Mouse (Mus musculus) macrophage (primary cell): Measurements from ENCODE around the gene Prkcz. TPM values are rescaled to one million over a fixed set of nuclear protein-coding genes. Genes with fewer than 3 reads are reported as not detected.

Source experiments
- H3K27ac ChIP-seq: fragments of 350-480 bp; formaldehyde crosslinking; 2 replicates; pipeline ENCODE4 v1.9.0; 2021
- H3K36me3 ChIP-seq: fragments of 350-480 bp; formaldehyde crosslinking; 2 replicates; pipeline ENCODE4 v1.9.0; 2021; ENCODE audit errors: inconsistent target
- H3K4me3 ChIP-seq: fragments of 350-480 bp; formaldehyde crosslinking; 2 replicates; pipeline ENCODE4 v1.9.0; 2021; ENCODE audit errors: inconsistent target
- H3K79me2 ChIP-seq: fragments of 350-480 bp; formaldehyde crosslinking; 2 replicates; pipeline ENCODE4 v1.9.0; 2021; ENCODE audit errors: inconsistent target
- WGBS: methylation state at CpG from one replicate; pipeline ENCODE4 v1.1.7; 2026; ENCODE audit warnings: inconsistent platforms; ENCODE audit not compliant: missing documents; 5-methylcytosine and 5-hydroxymethylcytosine counted together
- polyA plus RNA-seq: library from polyadenylated mRNA; stranded (reverse); fragments of 250-400 nt; gene quantifications from 3 replicates; pipeline ENCODE4 v1.2.4, GENCODE M21; 2018; ENCODE audit warnings: inconsistent platforms

Prkcz gene
- polyA plus RNA-seq, 1 experiment from 2014 or later: not detected

GRCm38 (mm10) chr4:155290045-155290444 lies 71.1 kb downstream of the Prkcz start:
- H3K27ac ChIP-seq: no peak overlapping the region
- H3K4me3 ChIP-seq: no peak overlapping the region
- H3K36me3 ChIP-seq: no peaks in the 10 kb centered on the region
- no peaks in the 10 kb centered on the region for H3K79me2 ChIP-seq
- 91% methylated on average over 6 of the region's 7 CpGs for WGBS

- H3K4me3 ChIP-seq: no peak overlapping the region
- 56% methylated on average over 1 of the region's 1 CpGs for WGBS
- no peaks in the 10 kb centered on the region for H3K79me2 ChIP-seq
- no peak overlapping the region for H3K27ac ChIP-seq
- no peaks in the 10 kb centered on the region for H3K36me3 ChIP-seq
These were observed 72.6 kb downstream of the Prkcz start for GRCm38 (mm10) chr4:155288586-155288985.

- WGBS: 87% methylated on average over 11 of the region's 11 CpGs
- Histone ChIP-seq H3K4me3 (no peak overlapping the region), H3K36me3 (no peaks in the 10 kb centered on the region), H3K27ac (no peak overlapping the region), H3K79me2 (no peaks in the 10 kb centered on the region)
These were observed 73.4 kb downstream of the Prkcz start for GRCm38 (mm10) chr4:155287713-155288112.

- H3K4me3 ChIP-seq: no peak overlapping the region
- 90% methylated on average over 4 of the region's 4 CpGs for WGBS
- no peaks in the 10 kb centered on the region for H3K36me3 ChIP-seq
- no peaks in the 10 kb centered on the region for H3K79me2 ChIP-seq
- H3K27ac ChIP-seq: no peak overlapping the region
These were observed 75.1 kb downstream of the Prkcz start for GRCm38 (mm10) chr4:155286090-155286489.

- 65% methylated on average over 15 of the region's 15 CpGs for WGBS
- Histone ChIP-seq H3K36me3 (no peaks in the 10 kb centered on the region), H3K79me2 (no peaks in the 10 kb centered on the region), H3K4me3 (no peak overlapping the region), H3K27ac (no peak overlapping the region)
These were observed 76.4 kb downstream of the Prkcz start for GRCm38 (mm10) chr4:155284521-155285379.

- Histone ChIP-seq H3K36me3 (no peaks in the 10 kb centered on the region), H3K4me3 (no peak overlapping the region), H3K27ac (no peak overlapping the region), H3K79me2 (no peaks in the 10 kb centered on the region)
- 49% methylated on average over 8 of the region's 9 CpGs for WGBS
These were observed 77.6 kb downstream of the Prkcz start for GRCm38 (mm10) chr4:155283585-155283984.

GRCm38 (mm10) chr4:155283001-155283503 lies 78.1 kb downstream of the Prkcz start:
- Histone ChIP-seq H3K4me3 (no peak overlapping the region), H3K79me2 (no peaks in the 10 kb centered on the region), H3K27ac (no peak overlapping the region), H3K36me3 (no peaks in the 10 kb centered on the region)
- WGBS: 21% methylated on average over 10 of the region's 11 CpGs

- WGBS: 88% methylated on average over 6 of the region's 6 CpGs
- no peaks in the 10 kb centered on the region for H3K36me3 ChIP-seq
- no peak overlapping the region for H3K4me3 ChIP-seq
- no peaks in the 10 kb centered on the region for H3K79me2 ChIP-seq
- H3K27ac ChIP-seq: no peak overlapping the region
These were observed 78.9 kb downstream of the Prkcz start for GRCm38 (mm10) chr4:155282231-155282630.

- no peak overlapping the region for H3K27ac ChIP-seq
- H3K36me3 ChIP-seq: no peaks in the 10 kb centered on the region
- no peak overlapping the region for H3K4me3 ChIP-seq
- no peaks in the 10 kb centered on the region for H3K79me2 ChIP-seq
- 70% methylated on average over 8 of the region's 8 CpGs for WGBS
These were observed 79.5 kb downstream of the Prkcz start for GRCm38 (mm10) chr4:155281652-155282051.

GRCm38 (mm10) chr4:155281227-155281626 lies 79.9 kb downstream of the Prkcz start:
- WGBS: 82% methylated on average over 2 of the region's 2 CpGs
- no peaks in the 10 kb centered on the region for H3K79me2 ChIP-seq
- no peaks in the 10 kb centered on the region for H3K36me3 ChIP-seq
- no peak overlapping the region for H3K27ac ChIP-seq
- H3K4me3 ChIP-seq: no peak overlapping the region

GRCm38 (mm10) chr4:155280768-155281121 lies 80.4 kb downstream of the Prkcz start:
- 86% methylated on average over 1 of the region's 1 CpGs for WGBS
- no peak overlapping the region for H3K27ac ChIP-seq
- no peak overlapping the region for H3K4me3 ChIP-seq
- H3K36me3 ChIP-seq: no peaks in the 10 kb centered on the region
- no peaks in the 10 kb centered on the region for H3K79me2 ChIP-seq

GRCm38 (mm10) chr4:155279926-155280767 lies 81.0 kb downstream of the Prkcz start:
- Histone ChIP-seq H3K79me2 (no peaks in the 10 kb centered on the region), H3K4me3 (no peak overlapping the region), H3K36me3 (no peaks in the 10 kb centered on the region), H3K27ac (no peak overlapping the region)
- WGBS: 45% methylated on average over 16 of the region's 16 CpGs

GRCm38 (mm10) chr4:155279054-155279453 lies 82.1 kb downstream of the Prkcz start:
- WGBS: 86% methylated on average over 8 of the region's 8 CpGs
- no peak overlapping the region for H3K4me3 ChIP-seq
- no peaks in the 10 kb centered on the region for H3K79me2 ChIP-seq
- H3K36me3 ChIP-seq: no peaks in the 10 kb centered on the region
- H3K27ac ChIP-seq: no peak overlapping the region

GRCm38 (mm10) chr4:155277963-155278362 lies 83.2 kb downstream of the Prkcz start:
- Histone ChIP-seq H3K4me3 (no peak overlapping the region), H3K27ac (no peak overlapping the region), H3K36me3 (no peaks in the 10 kb centered on the region), H3K79me2 (no peaks in the 10 kb centered on the region)
- 90% methylated on average over 6 of the region's 6 CpGs for WGBS

- WGBS: 82% methylated on average over 3 of the region's 3 CpGs
- H3K4me3 ChIP-seq: no peak overlapping the region
- H3K79me2 ChIP-seq: no peaks in the 10 kb centered on the region
- no peak overlapping the region for H3K27ac ChIP-seq
- H3K36me3 ChIP-seq: no peaks in the 10 kb centered on the region
These were observed 86.3 kb downstream of the Prkcz start for GRCm38 (mm10) chr4:155274851-155275250.
